Mouse (Mus musculus) spleen, adult 2 months (tissue): ENCODE measurements at regions not wholly inside any gene's neighbourhood (a gene's known extent, or its start where the extent isn't known, plus 50 kb on each side); places are given as distances from the start of the nearest gene placed in this dataset.

Source experiments
- CTCF ChIP-seq: fragments of 200-500 bp; IDR thresholded peaks from 2 replicates; pipeline ENCODE4 v1.5.1; 2011; ENCODE audit warnings: mild to moderate bottlenecking, inconsistent platforms; ENCODE audit not compliant: insufficient read depth, insufficient read length, insufficient replicate concordance; ENCODE audit errors: extremely low read depth
- POLR2A ChIP-seq: fragments of 200-500 bp; IDR thresholded peaks from 2 replicates; pipeline ENCODE4 v1.6.1; 2011; ENCODE audit warnings: low read depth, low read length, inconsistent platforms

DNA sequence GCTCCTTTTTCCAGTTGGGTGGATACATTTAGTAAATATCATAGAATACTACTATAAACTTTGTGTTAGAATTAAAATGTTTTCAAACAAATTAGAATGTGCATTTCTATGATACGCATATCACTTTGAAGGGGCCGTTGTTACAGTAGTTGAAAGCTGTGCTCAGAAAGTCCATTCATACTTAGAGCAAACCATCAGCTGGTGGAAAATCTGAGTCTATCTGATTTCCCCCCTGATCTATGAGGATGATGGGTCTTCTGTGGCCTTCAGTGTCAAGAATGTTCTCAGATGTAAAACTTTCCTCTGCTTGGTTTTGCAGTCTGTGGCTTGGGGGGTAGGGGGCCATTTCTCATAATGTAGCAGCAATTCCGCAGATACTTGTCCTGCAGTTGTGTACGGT, 69.3 kb upstream of the Ednrb start:
- no peak for TF ChIP-seq CTCF
- TF ChIP-seq POLR2A = no peak
